Mouse (Mus musculus): ENCODE measurements around the gene Gja6. TPM values are rescaled to one million over a fixed set of nuclear protein-coding genes. Genes with fewer than 3 reads are reported as not detected.

The Gja6 gene
- polyA plus RNA-seq, 1 experiment: 5.9 TPM

DNA sequence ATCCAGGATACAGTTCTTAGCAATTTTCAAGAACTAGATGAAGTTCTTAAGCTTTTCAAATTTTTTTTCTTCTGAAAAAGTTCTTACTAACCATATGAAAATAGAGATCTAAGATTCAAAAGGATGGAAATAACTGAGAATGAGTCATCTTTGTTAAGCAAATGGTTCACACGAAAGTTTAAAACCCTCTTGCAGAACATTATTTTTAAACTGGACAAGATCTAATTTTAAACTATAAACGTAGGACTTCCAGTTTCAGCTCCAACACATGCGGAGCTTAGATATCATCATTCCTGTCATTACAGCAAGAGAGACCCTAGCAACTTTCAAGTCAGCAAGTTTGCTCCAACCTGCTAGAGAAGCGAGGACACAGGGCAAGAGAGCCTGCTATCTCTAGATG, 375 bp downstream of the Gja6 start:
- H3K27ac ChIP-seq (ENCODE audit: control insufficient read depth, insufficient read depth, low read depth, low read length): no peak overlapping the region
- H3K27me3 ChIP-seq (ENCODE audit: control insufficient read depth, insufficient read depth, low read length): no peaks in the 10 kb centered on the region
- H3K4me1 ChIP-seq (ENCODE audit: control insufficient read depth, insufficient read depth, low read length): no peaks in the 10 kb centered on the region
- TF ChIP-seq CTCF (IDR thresholded peaks at IDR 0.05; ENCODE audit: control insufficient read depth, insufficient read depth, insufficient replicate concordance, low read depth, low read length) (no peak), POLR2A (IDR thresholded peaks at IDR 0.05; ENCODE audit: control insufficient read depth, low read depth, low read length) (no peak)
- no peaks in the 10 kb centered on the region for H3K36me3 ChIP-seq (ENCODE audit: control insufficient read depth, insufficient read depth, low read length)
- no peak overlapping the region for H3K4me3 ChIP-seq (ENCODE audit: control insufficient read depth, low read depth, low read length)

DNA sequence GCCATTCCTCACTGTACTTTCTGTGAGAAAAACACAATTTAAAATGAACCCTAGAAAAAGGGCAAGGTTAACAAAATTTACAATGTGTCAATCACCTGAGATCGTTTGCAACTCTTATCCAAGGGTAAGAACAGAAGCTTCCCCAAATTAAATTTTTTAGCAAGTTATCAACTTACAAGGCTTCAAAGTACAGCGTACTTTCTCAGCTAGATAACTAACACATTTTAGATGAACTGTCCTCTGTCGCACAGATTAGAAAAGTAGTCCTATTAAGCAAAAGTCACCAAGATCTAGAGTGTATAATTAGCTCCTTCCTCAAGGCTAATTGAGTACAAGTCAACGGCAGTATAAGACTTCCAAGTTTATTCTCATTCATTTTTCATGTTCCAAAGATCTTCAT, 939 bp downstream of the Gja6 start:
- no peak for TF ChIP-seq CTCF (IDR thresholded peaks at IDR 0.05; ENCODE audit: control insufficient read depth, insufficient read depth, insufficient replicate concordance, low read depth, low read length)
- TF ChIP-seq POLR2A (IDR thresholded peaks at IDR 0.05; ENCODE audit: control insufficient read depth, low read depth, low read length): no peak
- Histone ChIP-seq H3K4me3 (ENCODE audit: control insufficient read depth, low read depth, low read length) (no peak overlapping the region), H3K27me3 (ENCODE audit: control insufficient read depth, insufficient read depth, low read length) (no peaks in the 10 kb centered on the region), H3K27ac (ENCODE audit: control insufficient read depth, insufficient read depth, low read depth, low read length) (no peak overlapping the region), H3K36me3 (ENCODE audit: control insufficient read depth, insufficient read depth, low read length) (no peaks in the 10 kb centered on the region), H3K4me1 (ENCODE audit: control insufficient read depth, insufficient read depth, low read length) (no peaks in the 10 kb centered on the region)

DNA sequence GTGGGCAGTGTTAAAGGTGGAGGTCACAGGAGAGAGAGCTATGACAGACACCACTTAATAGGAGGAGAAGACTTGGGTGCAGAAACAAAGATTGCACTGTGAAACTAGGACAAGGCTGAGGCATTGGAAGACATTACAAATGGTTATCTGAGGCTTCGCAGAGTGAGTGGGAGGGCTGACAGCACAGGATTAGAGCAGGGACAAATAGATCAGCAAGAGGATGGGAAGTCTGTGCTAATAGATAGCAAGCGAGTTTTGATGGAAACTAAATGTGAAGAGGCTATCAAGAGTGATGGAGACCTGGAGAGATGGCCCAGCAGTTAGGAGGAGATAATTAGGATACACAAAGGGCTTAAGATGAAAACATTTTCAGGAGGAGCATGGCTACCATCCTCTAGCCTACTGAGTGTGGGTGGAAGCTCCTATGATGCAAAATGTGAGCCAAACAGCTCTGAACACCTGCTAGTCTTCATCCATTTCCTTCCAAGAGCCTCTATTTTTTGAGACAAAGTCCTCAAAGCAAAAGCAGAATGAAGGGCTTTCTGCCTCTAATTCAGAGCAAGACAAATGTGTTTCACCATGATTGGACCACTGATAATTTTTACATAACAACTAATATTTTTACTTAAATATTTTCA, 1.7 kb downstream of the Gja6 start:
- Histone ChIP-seq H3K4me3 (ENCODE audit: control insufficient read depth, low read depth, low read length) (no peak overlapping the region), H3K27me3 (ENCODE audit: control insufficient read depth, insufficient read depth, low read length) (no peaks in the 10 kb centered on the region)
- no peak for TF ChIP-seq CTCF (IDR thresholded peaks at IDR 0.05; ENCODE audit: control insufficient read depth, insufficient read depth, insufficient replicate concordance, low read depth, low read length)
- TF ChIP-seq POLR2A (IDR thresholded peaks at IDR 0.05; ENCODE audit: control insufficient read depth, low read depth, low read length): no peak

DNA sequence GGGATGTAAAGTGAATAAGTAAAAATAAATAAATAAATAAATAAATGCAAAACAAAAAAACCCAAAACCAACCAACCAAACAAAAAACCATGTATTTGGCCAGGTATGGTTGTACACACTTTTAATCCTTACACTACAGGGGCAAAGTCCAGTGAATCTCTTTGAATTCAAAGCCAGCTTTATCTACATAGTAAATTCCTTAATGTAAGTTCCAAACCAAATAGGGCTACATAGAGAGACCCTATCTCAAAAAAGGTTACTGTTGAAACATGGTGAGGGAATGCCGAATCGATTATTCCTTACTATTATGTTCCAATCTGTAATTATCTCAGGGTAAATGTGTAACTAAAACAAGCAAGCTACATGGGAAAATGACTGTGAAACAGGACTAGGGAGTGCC, 5.7 kb downstream of the Gja6 start:
- TF ChIP-seq POLR2A (IDR thresholded peaks at IDR 0.05; ENCODE audit: control insufficient read depth, low read depth, low read length) (no peak), CTCF (IDR thresholded peaks at IDR 0.05; ENCODE audit: control insufficient read depth, insufficient read depth, insufficient replicate concordance, low read depth, low read length) (no peak)
- no peaks in the 10 kb centered on the region for H3K27me3 ChIP-seq (ENCODE audit: control insufficient read depth, insufficient read depth, low read length)

More for the DNA sequence above, 1.7 kb downstream of the Gja6 start:
- Histone ChIP-seq H3K4me1 (ENCODE audit: control insufficient read depth, insufficient read depth, low read length) (no peaks in the 10 kb centered on the region), H3K36me3 (ENCODE audit: control insufficient read depth, insufficient read depth, low read length) (no peaks in the 10 kb centered on the region), H3K27ac (ENCODE audit: control insufficient read depth, insufficient read depth, low read depth, low read length) (no peak overlapping the region)

GRCm38 (mm10) chrX:160892077-160892476, 14.8 kb downstream of the Gja6 start:
- TF ChIP-seq POLR2A (IDR thresholded peaks at IDR 0.05; ENCODE audit: control insufficient read depth, low read depth, low read length) (no peak), CTCF (IDR thresholded peaks at IDR 0.05; ENCODE audit: control insufficient read depth, insufficient read depth, insufficient replicate concordance, low read depth, low read length) (no peak)
- Histone ChIP-seq H3K4me1 (ENCODE audit: control insufficient read depth, insufficient read depth, low read length) (no peaks in the 10 kb centered on the region), H3K27me3 (ENCODE audit: control insufficient read depth, insufficient read depth, low read length) (no peaks in the 10 kb centered on the region), H3K36me3 (ENCODE audit: control insufficient read depth, insufficient read depth, low read length) (no peaks in the 10 kb centered on the region), H3K27ac (ENCODE audit: control insufficient read depth, insufficient read depth, low read depth, low read length) (no peak overlapping the region), H3K4me3 (ENCODE audit: control insufficient read depth, low read depth, low read length) (no peak overlapping the region)

More for the DNA sequence above, 5.7 kb downstream of the Gja6 start:
- Histone ChIP-seq H3K4me1 (ENCODE audit: control insufficient read depth, insufficient read depth, low read length) (no peaks in the 10 kb centered on the region), H3K27ac (ENCODE audit: control insufficient read depth, insufficient read depth, low read depth, low read length) (no peak overlapping the region), H3K4me3 (ENCODE audit: control insufficient read depth, low read depth, low read length) (no peak overlapping the region), H3K36me3 (ENCODE audit: control insufficient read depth, insufficient read depth, low read length) (no peaks in the 10 kb centered on the region)

- H3K27me3 ChIP-seq (ENCODE audit: control insufficient read depth, insufficient read depth, low read length): no peaks in the 10 kb centered on the region
- TF ChIP-seq CTCF (IDR thresholded peaks at IDR 0.05; ENCODE audit: control insufficient read depth, insufficient read depth, insufficient replicate concordance, low read depth, low read length): no peak
- TF ChIP-seq POLR2A (IDR thresholded peaks at IDR 0.05; ENCODE audit: control insufficient read depth, low read depth, low read length): no peak
- no peak overlapping the region for H3K27ac ChIP-seq (ENCODE audit: control insufficient read depth, insufficient read depth, low read depth, low read length)
- H3K4me1 ChIP-seq (ENCODE audit: control insufficient read depth, insufficient read depth, low read length): no peaks in the 10 kb centered on the region
- H3K36me3 ChIP-seq (ENCODE audit: control insufficient read depth, insufficient read depth, low read length): no peaks in the 10 kb centered on the region
- H3K4me3 ChIP-seq (ENCODE audit: control insufficient read depth, low read depth, low read length): no peak overlapping the region
Measured at GRCm38 (mm10) chrX:160886301-160886700, 20.6 kb downstream of the Gja6 start.

- no peak overlapping the region for H3K27ac ChIP-seq (ENCODE audit: control insufficient read depth, insufficient read depth, low read depth, low read length)
- H3K4me1 ChIP-seq (ENCODE audit: control insufficient read depth, insufficient read depth, low read length): no peaks in the 10 kb centered on the region
- TF ChIP-seq POLR2A (IDR thresholded peaks at IDR 0.05; ENCODE audit: control insufficient read depth, low read depth, low read length): no peak
- TF ChIP-seq CTCF (IDR thresholded peaks at IDR 0.05; ENCODE audit: control insufficient read depth, insufficient read depth, insufficient replicate concordance, low read depth, low read length): no peak
- no peak overlapping the region for H3K4me3 ChIP-seq (ENCODE audit: control insufficient read depth, low read depth, low read length)
- no peaks in the 10 kb centered on the region for H3K36me3 ChIP-seq (ENCODE audit: control insufficient read depth, insufficient read depth, low read length)
- H3K27me3 ChIP-seq (ENCODE audit: control insufficient read depth, insufficient read depth, low read length): no peaks in the 10 kb centered on the region
Measured at GRCm38 (mm10) chrX:160866576-160866975, 40.3 kb downstream of the Gja6 start.

All from testis, adult 2 months (tissue).